Mouse (Mus musculus) liver, embryonic 11.5 days (tissue): ENCODE data around the gene Arf1. TPM values are rescaled to one million over a fixed set of nuclear protein-coding genes. Genes with fewer than 3 reads are reported as not detected.
"Not testable (repeated sequence)": the region's sequence is repeated elsewhere in the genome, so short reads cannot be mapped to it uniquely, and the experiment has no call there.

Experiments used
- ATAC-seq: fragments of 200-750 bp; cut with Nextera tagmentation; replicated peaks from 2 replicates; pipeline ENCODE4 v1.8.0; 2017; ENCODE audit warnings: moderate number of reproducible peaks, mild to moderate bottlenecking, moderate TSS enrichment, moderate library complexity; ENCODE audit not compliant: low FRiP score
- DNase-seq: peaks from one replicate; pipeline ENCODE4 v3.0.0-alpha.2; 2017; ENCODE audit warnings: low spot score
- H3K27ac ChIP-seq: fragments of 300-500 bp; sonication (generic); 2 replicates; pipeline ENCODE4 v1.5.1; 2014; ENCODE audit warnings: mild to moderate bottlenecking, low read depth, low read length, control low read depth
- H3K27me3 ChIP-seq: fragments of 300-500 bp; sonication (generic); replicated peaks from 2 replicates; pipeline ENCODE4 v1.6.1; 2014; ENCODE audit warnings: low read length, mixed read lengths; ENCODE audit not compliant: control insufficient read depth, insufficient read depth
- H3K36me3 ChIP-seq: fragments of 300-500 bp; sonication (generic); 2 replicates; pipeline ENCODE4 v1.6.1; 2014; ENCODE audit warnings: mild to moderate bottlenecking, low read length, moderate library complexity, mixed read lengths; ENCODE audit not compliant: control insufficient read depth, insufficient read depth
- H3K4me1 ChIP-seq: fragments of 300-500 bp; sonication (generic); replicated peaks from 2 replicates; pipeline ENCODE4 v1.6.1; 2014; ENCODE audit warnings: low read length, mixed read lengths; ENCODE audit not compliant: control insufficient read depth, insufficient read depth
- H3K4me2 ChIP-seq: fragments of 300-500 bp; sonication (generic); 2 replicates; pipeline ENCODE4 v1.6.1; 2014; ENCODE audit warnings: mild to moderate bottlenecking, control low read depth, moderate library complexity
- H3K4me3 ChIP-seq: fragments of 300-500 bp; sonication (generic); 2 replicates; pipeline ENCODE4 v1.5.1; 2014; ENCODE audit warnings: low read depth, low read length, control low read depth
- H3K9ac ChIP-seq: fragments of 300-500 bp; sonication (generic); 2 replicates; pipeline ENCODE4 v1.6.1; 2014; ENCODE audit warnings: low read depth, low read length, control low read depth
- H3K9me3 ChIP-seq: fragments of 300-500 bp; sonication (generic); 2 replicates; pipeline ENCODE4 v1.6.1; 2016; ENCODE audit warnings: low read length, inconsistent platforms, mixed read lengths; ENCODE audit not compliant: control insufficient read depth
- WGBS: fragments of 180-500 bp; shearing (Covaris S2); extraction: QIAGEN DNeasy Blood & Tissue Kit; methylation state at CpG from one replicate; pipeline ENCODE4 v1.1.7; 2014; 5-methylcytosine and 5-hydroxymethylcytosine counted together
- polyA plus RNA-seq: library from polyadenylated mRNA; unstranded; fragments of >200 nt; fragmentation: Nextera tagmentation; extraction: Ambion mirVana; gene quantifications from 2 replicates; pipeline ENCODE4 v1.2.1, GENCODE M21; 2014

The Arf1 gene
- polyA plus RNA-seq, 1 experiment from 2014 or later: 505 TPM

- Histone ChIP-seq H3K4me2 (no peak overlapping the region), H3K27ac (no peak overlapping the region; the same call in 1 of the 2 replicates), H3K9ac (no peak overlapping the region)
These were observed 5.8 kb downstream of the Arf1 start for GRCm38 (mm10) chr11:59222306-59222705.

GRCm38 (mm10) chr11:59221604-59222003 is 6.5 kb downstream of the Arf1 start:
- Histone ChIP-seq H3K36me3 (peaks cover 24% of the 10 kb centered on the region), H3K9me3 (no peaks in the 10 kb centered on the region), H3K9ac (no peak overlapping the region), H3K4me2 (no peak overlapping the region), H3K27ac (no peak overlapping the region), H3K4me3 (no peak overlapping the region), H3K4me1 (peaks cover 66% of the 10 kb centered on the region), H3K27me3 (no peaks in the 10 kb centered on the region)
- DNase-seq: no peak
- ATAC-seq: no peak

More at GRCm38 (mm10) chr11:59222306-59222705, 5.8 kb downstream of the Arf1 start:
- DNase-seq (no peak), ATAC-seq (no peak)
- H3K36me3 ChIP-seq: peaks cover 24% of the 10 kb centered on the region
- H3K4me3 ChIP-seq: no peak overlapping the region
- no peaks in the 10 kb centered on the region for H3K27me3 ChIP-seq
- no peaks in the 10 kb centered on the region for H3K9me3 ChIP-seq
- H3K4me1 ChIP-seq: peaks cover 69% of the 10 kb centered on the region
- 84% methylated on average over 4 of the region's 4 CpGs for WGBS

DNA sequence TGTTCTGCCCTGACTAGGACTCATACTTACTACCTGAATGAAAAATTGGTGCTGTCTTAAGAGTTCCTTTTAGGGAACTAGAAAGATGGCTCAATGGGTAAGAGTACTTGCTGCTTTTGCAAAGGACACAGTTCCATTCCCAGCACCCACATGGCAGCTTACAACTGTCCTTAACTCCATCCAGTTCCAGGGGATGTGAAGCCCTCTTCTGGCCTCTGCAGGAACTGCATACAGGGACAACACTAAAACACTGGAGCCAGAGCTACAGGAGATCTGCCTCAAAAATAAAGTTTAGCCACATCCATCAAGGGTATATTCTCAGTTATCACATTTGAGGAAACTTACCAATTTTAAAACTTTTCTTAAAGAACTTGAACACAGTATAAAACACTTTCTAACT is 9.0 kb downstream of the Arf1 start:
- no peak overlapping the region for H3K27ac ChIP-seq
- DNase-seq (no peak), ATAC-seq (no peak)
- H3K36me3 ChIP-seq: peaks cover 33% of the 10 kb centered on the region
- no peaks in the 10 kb centered on the region for H3K9me3 ChIP-seq
- H3K4me2 ChIP-seq: no peak overlapping the region
- peaks cover 46% of the 10 kb centered on the region for H3K4me1 ChIP-seq
- no peaks in the 10 kb centered on the region for H3K27me3 ChIP-seq
- no peak overlapping the region for H3K4me3 ChIP-seq
- no peak overlapping the region for H3K9ac ChIP-seq

- 84% methylated on average over 4 of the region's 4 CpGs for WGBS
- no peak for DNase-seq
- Histone ChIP-seq H3K36me3 (peaks cover 30% of the 10 kb centered on the region), H3K4me1 (peaks cover 41% of the 10 kb centered on the region), H3K9ac (0 out of 2 replicates have a peak overlapping the region, but pooled peaks have one; percentile 16), H3K27me3 (no peaks in the 10 kb centered on the region), H3K4me3 (no peak overlapping the region), H3K9me3 (no peaks in the 10 kb centered on the region), H3K4me2 (no peak overlapping the region), H3K27ac (no peak overlapping the region)
- no peak for ATAC-seq
These were observed 9.6 kb downstream of the Arf1 start for GRCm38 (mm10) chr11:59218389-59218998.

- DNase-seq (no peak), ATAC-seq (no peak)
- Histone ChIP-seq H3K36me3 (peaks cover 39% of the 10 kb centered on the region), H3K27ac (no peak overlapping the region), H3K4me1 (peaks cover 26% of the 10 kb centered on the region), H3K9me3 (no peaks in the 10 kb centered on the region), H3K4me2 (no peak overlapping the region), H3K4me3 (no peak overlapping the region), H3K27me3 (no peaks in the 10 kb centered on the region), H3K9ac (no peak overlapping the region)
- WGBS: 62% methylated on average over 3 of the region's 3 CpGs
These were observed 11.1 kb downstream of the Arf1 start for GRCm38 (mm10) chr11:59216955-59217354.

GRCm38 (mm10) chr11:59212892-59213494 is 15.1 kb downstream of the Arf1 start:
- peaks cover 39% of the 10 kb centered on the region for H3K36me3 ChIP-seq

DNA sequence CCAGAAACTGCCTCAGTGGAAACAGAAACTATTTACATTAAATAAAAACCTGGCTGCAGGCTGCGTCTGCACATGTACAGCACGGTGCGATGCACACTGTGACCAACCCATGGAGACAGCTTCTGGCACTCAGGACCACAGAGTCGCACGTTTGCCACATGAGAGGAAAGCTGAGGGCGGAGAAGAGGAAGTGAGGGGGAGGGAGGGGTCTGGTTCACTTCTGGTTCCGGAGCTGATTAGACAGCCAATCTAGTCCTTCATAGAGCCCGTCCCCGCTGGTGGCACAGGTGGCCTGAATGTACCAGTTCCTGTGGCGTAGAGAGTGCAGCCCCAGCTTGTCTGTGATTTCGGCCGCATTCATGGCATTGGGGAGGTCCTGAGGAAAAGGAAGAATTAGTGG is 15.8 kb downstream of the Arf1 start:
- peaks cover 35% of the 10 kb centered on the region for H3K36me3 ChIP-seq
- H3K9me3 ChIP-seq, H3K9ac ChIP-seq, DNase-seq, ATAC-seq, H3K4me2 ChIP-seq, H3K27ac ChIP-seq, H3K4me3 ChIP-seq, H3K27me3 ChIP-seq: not testable (repeated sequence)
- WGBS: 63% methylated on average over 12 of the region's 12 CpGs
- peaks cover 29% of the 10 kb centered on the region for H3K4me1 ChIP-seq

More at GRCm38 (mm10) chr11:59212892-59213494, 15.1 kb downstream of the Arf1 start:
- Histone ChIP-seq H3K4me3 (no peak overlapping the region), H3K27me3 (no peaks in the 10 kb centered on the region), H3K9me3 (no peaks in the 10 kb centered on the region), H3K27ac (no peak overlapping the region), H3K9ac (no peak overlapping the region), H3K4me2 (no peak overlapping the region), H3K4me1 (peaks cover 31% of the 10 kb centered on the region)
- ATAC-seq (no peak), DNase-seq (no peak)
- WGBS: 90% methylated on average over 12 of the region's 12 CpGs

GRCm38 (mm10) chr11:59211561-59211960 is 16.5 kb downstream of the Arf1 start:
- H3K9me3 ChIP-seq, H3K4me2 ChIP-seq, DNase-seq, H3K27ac ChIP-seq, H3K27me3 ChIP-seq, H3K4me3 ChIP-seq, H3K9ac ChIP-seq, ATAC-seq: not testable (repeated sequence)
- Histone ChIP-seq H3K4me1 (peaks cover 29% of the 10 kb centered on the region), H3K36me3 (peaks cover 35% of the 10 kb centered on the region)
- WGBS: 92% methylated on average over 9 of the region's 9 CpGs

GRCm38 (mm10) chr11:59210020-59210419 is 18.1 kb downstream of the Arf1 start:
- Histone ChIP-seq H3K4me2 (peak overlapping the region; percentile 96), H3K9me3 (no peaks in the 10 kb centered on the region), H3K27ac (no peak overlapping the region), H3K36me3 (peaks cover 39% of the 10 kb centered on the region), H3K4me3 (no peak overlapping the region), H3K27me3 (no peaks in the 10 kb centered on the region), H3K9ac (no peak overlapping the region), H3K4me1 (peaks cover 23% of the 10 kb centered on the region)
- ATAC-seq (no peak), DNase-seq (no peak)
- WGBS: 87% methylated on average over 4 of the region's 4 CpGs
